Mouse (Mus musculus): ENCODE measurements around the gene Cox4i2.

Cox4i2 gene

GRCm38 (mm10) chr2:152771571-152771970, 17.6 kb downstream of the Cox4i2 start:
- no peak for DNase-seq

- no peak for DNase-seq
Measured at GRCm38 (mm10) chr2:152772231-152772630, 18.3 kb downstream of the Cox4i2 start.

- peak; percentile 57 for DNase-seq
Measured at GRCm38 (mm10) chr2:152775357-152775756, 21.4 kb downstream of the Cox4i2 start.

- no peak for DNase-seq
Measured at GRCm38 (mm10) chr2:152776019-152776418, 22.0 kb downstream of the Cox4i2 start.

- DNase-seq = no peak
Measured at GRCm38 (mm10) chr2:152776435-152776834, 22.5 kb downstream of the Cox4i2 start.

- no peak for DNase-seq
Measured at GRCm38 (mm10) chr2:152777081-152777480, 23.1 kb downstream of the Cox4i2 start.

DNA sequence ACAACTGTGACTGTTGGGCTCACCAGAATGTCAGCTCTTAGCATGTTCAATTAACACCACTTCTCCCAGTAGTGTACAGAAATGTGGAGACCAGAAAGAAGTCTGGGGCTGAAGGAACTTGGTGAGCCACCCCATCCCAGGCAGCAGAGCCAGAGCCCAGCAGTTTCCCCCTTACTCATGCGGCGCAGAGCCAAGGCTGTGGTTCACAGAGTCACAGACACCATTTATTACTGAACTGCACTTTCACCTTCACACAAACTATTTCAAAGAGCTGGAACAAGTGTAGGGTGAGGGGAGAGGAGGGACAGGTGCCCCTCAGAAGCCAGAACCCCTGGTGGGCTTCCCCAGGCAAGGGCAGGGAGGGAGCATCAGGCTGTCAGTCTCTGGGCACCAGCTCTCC, 26.5 kb downstream of the Cox4i2 start:
- DNase-seq = no peak

- DNase-seq = peak; percentile 29
Measured at GRCm38 (mm10) chr2:152781031-152781711, 27.2 kb downstream of the Cox4i2 start.

DNA sequence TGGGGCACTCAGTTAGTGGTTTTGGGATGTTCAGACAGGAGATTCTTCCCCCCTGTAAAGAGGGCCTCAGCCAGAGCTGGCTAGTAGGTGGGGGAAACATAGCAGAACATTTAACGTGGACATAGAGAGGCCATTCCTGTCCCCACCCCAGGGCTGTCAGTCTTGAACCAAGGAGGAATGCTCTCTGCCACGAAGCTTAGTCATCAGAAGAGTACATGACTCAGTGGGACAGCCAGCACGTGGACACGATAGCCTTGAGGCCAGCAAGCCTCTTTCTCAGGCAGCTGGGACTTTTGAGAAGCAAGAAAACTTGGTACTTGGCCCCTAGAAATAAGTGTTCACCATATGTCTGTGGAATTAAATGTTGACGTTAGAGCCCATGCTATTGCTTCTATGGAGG, 28.7 kb downstream of the Cox4i2 start:
- no peak for DNase-seq

DNA sequence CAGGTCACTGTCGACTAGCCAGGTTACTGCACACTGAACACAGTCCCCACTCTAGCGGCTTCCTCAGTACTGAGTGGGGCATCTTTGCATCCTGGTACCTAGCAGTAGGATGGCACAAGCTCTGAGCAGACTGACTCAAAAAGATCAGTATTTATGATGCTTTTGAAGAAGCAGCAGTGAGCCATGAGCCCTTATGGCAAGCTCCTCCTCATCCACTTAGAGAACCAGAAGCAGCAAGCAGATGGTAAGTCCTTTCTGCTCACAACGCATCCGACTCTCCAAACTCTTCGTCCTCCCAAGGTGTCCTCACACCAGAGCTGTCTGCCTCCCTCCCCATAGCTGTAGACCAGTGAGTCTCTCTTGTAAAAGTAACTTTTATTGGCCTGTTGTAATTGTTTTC, 29.3 kb downstream of the Cox4i2 start:
- DNase-seq = no peak

GRCm38 (mm10) chr2:152784640-152785039, 30.7 kb downstream of the Cox4i2 start:
- no peak for DNase-seq

DNA sequence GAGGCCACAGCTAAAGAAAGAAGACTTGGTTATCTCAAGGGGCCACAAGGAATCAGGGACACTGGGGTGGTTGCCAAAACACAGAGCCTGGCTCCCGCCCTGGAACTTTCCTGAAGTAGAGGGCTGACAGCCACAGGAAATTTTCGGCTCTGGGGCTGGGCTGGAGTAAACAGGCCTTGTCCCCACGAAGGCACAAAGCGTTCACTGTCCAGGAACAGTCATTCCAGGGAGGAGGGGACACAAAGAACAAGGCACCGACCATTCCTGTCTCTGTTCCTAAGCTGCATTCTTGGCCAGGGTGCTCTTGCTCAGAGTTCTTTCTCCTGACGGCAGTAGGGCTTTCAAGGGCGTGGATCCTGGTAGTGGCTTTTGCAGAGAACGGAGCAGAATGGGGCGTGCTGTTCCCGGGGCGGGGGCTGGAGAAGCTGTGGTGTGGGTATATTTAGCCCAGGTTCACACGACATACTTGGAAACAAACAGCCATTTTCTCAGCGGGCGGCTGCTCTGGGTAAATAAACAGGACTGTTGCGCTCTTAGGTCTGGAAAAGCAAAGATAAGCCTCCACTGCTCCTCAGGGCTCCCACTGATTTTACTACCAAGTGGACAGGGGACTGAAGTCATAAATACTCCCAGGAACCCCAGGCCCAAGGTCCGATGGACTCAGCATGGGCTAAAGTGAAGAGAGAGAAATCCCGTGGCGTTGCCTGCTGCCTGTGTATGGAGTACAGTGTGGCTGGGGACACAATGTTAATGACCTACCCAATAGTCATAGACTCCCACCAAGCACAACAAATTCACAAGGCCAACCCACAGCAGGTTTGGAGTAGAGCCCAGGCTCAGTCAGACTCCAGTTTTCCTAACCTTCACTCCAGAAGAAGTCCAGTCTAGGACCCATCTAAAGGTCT, 31.7 kb downstream of the Cox4i2 start:
- no peak for DNase-seq

- DNase-seq = no peak
Measured at GRCm38 (mm10) chr2:152787136-152787535, 33.2 kb downstream of the Cox4i2 start.

- no peak for DNase-seq
Measured at GRCm38 (mm10) chr2:152787543-152787942, 33.6 kb downstream of the Cox4i2 start.

- peak; percentile 59 for DNase-seq
Measured at GRCm38 (mm10) chr2:152788892-152789421, 35.0 kb downstream of the Cox4i2 start.

GRCm38 (mm10) chr2:152789591-152789999, 35.6 kb downstream of the Cox4i2 start:
- DNase-seq = peak; percentile 72

DNA sequence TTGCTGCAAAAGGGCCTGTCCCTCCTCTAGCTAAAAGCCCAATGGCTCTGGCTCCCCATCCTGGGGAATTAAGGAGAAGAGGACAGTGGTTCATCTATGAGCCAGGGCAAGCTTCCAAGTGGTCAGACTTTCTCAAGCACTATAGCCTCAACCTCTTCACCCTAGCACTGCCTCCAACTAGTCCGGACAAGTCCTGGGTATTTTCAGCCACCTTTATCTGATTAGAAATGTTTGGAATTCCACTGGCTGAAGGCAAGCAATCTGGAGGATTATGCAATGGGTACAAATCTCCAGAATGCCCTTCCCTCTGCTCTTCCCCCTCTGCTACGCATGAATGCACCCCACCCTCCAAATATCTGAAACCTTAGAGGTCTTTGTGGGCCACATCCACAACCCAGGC, 38.5 kb downstream of the Cox4i2 start:
- no peak for DNase-seq

DNA sequence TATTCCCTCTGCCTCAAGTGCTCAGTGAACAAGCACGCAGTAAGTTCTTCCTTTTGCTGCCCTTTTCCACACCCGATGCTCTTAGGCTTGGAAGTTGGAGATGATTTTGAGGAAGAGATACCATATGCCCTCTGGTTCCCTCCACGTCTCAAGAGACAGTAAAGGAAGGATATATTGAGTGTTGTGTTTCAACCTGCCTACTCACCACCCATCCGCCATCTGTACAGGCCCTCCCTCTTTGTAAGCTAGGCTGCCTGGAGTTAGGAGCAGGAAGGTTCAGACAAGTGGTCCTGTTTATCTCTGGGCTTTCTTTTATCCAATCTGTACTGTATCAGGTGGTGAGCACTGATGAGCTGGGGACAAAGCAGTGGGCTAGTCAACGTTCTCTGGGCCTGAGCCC, 39.4 kb downstream of the Cox4i2 start:
- DNase-seq = no peak

- DNase-seq = peak; percentile 75
Measured at GRCm38 (mm10) chr2:152794281-152794827, 40.4 kb downstream of the Cox4i2 start.

- DNase-seq = no peak
Measured at GRCm38 (mm10) chr2:152797589-152797988, 43.6 kb downstream of the Cox4i2 start.

DNA sequence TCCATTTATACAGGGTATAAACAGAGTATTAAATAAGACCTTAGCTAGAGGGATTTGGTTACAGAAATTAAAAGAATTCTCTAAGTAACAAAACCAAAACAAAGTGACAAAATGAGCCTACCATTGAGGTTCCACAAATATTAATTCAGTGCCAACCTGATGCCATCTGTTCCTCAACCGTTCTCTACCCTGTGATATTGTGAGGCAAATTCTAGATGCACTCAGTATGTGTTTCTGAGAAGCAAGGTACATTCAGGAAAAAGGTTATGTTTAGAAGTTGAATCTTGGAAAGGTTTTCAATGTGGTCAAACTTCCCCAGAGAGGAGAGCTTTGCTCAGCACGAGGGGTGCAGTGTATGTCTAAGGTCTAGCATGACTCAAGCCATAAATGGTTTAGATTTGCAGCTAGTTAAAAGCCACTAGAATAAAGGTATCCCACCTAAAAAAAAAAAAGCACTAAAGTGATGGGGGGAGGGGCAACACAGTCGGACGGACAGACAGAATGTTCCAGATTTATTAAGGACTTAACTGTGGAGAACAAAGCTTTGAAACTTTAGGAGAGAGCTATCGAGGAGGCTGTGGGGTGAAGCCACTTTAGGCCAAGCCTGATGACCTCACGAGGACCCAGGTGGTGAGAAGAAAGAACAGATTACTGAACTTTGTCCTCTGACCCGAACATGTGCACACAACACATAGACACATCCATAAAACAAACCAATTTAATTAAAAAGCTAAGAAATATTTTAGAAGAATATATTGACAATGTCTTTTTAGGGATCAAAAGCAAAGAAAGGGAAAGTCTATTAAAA, 46.2 kb downstream of the Cox4i2 start:
- no peak for DNase-seq

DNA sequence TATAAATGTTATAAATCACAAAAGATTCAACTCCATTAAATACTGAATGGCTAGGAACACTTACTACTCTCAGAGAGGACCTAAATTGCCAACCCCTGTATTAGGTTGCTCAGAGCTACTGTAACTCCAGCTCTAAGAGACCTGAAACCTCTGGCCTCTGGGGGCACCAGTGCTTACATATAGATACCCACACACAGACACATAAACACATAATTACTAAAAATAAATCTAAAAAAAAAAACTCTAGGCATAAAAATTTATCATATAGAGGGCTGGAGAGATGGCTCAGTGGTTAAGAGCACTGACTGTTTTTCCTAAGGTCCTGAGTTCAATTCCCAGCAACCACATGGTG, 46.8 kb downstream of the Cox4i2 start:
- DNase-seq = no peak

- no peak for DNase-seq
Measured at GRCm38 (mm10) chr2:152802303-152802702, 48.3 kb downstream of the Cox4i2 start.
